Mouse (Mus musculus) liver, adult (tissue): ENCODE results near the gene Tlr9.

ENCODE experiments used
- GATA4 ChIP-seq: IDR thresholded peaks from 2 replicates; pipeline ENCODE4 v1.6.1; 2014; ENCODE audit warnings: mild to moderate bottlenecking, low read length; ENCODE audit not compliant: insufficient replicate concordance

The Tlr9 gene

GRCm38 (mm10) chr9:106237401-106237800 is 15.0 kb downstream of the Tlr9 start:
- TF ChIP-seq GATA4: no peak

- no peak for TF ChIP-seq GATA4
Measured at GRCm38 (mm10) chr9:106237878-106238277, 15.5 kb downstream of the Tlr9 start.

- TF ChIP-seq GATA4: no peak
Measured at GRCm38 (mm10) chr9:106241541-106242164, 19.3 kb downstream of the Tlr9 start.

- no peak for TF ChIP-seq GATA4
Measured at GRCm38 (mm10) chr9:106242813-106243488, 20.6 kb downstream of the Tlr9 start.

- no peak for TF ChIP-seq GATA4
Measured at GRCm38 (mm10) chr9:106249550-106249949, 27.2 kb downstream of the Tlr9 start.

- no peak for TF ChIP-seq GATA4
Measured at GRCm38 (mm10) chr9:106250245-106250644, 27.8 kb downstream of the Tlr9 start.

GRCm38 (mm10) chr9:106251066-106251465 is 28.7 kb downstream of the Tlr9 start:
- TF ChIP-seq GATA4: no peak

- TF ChIP-seq GATA4: no peak
Measured at GRCm38 (mm10) chr9:106254001-106254400, 31.6 kb downstream of the Tlr9 start.

- TF ChIP-seq GATA4: no peak
Measured at GRCm38 (mm10) chr9:106258412-106258811, 36.0 kb downstream of the Tlr9 start.

GRCm38 (mm10) chr9:106258990-106259389 is 36.6 kb downstream of the Tlr9 start:
- TF ChIP-seq GATA4: no peak

- no peak for TF ChIP-seq GATA4
Measured at GRCm38 (mm10) chr9:106261058-106261457, 38.7 kb downstream of the Tlr9 start.

GRCm38 (mm10) chr9:106261491-106261890 is 39.1 kb downstream of the Tlr9 start:
- no peak for TF ChIP-seq GATA4

GRCm38 (mm10) chr9:106262075-106262474 is 39.7 kb downstream of the Tlr9 start:
- no peak for TF ChIP-seq GATA4

GRCm38 (mm10) chr9:106263381-106263924 is 41.1 kb downstream of the Tlr9 start:
- TF ChIP-seq GATA4: no peak; the same call in 1 of the 2 replicates

GRCm38 (mm10) chr9:106265358-106266075 is 43.1 kb downstream of the Tlr9 start:
- peak; percentile 93 for TF ChIP-seq GATA4
